Mouse (Mus musculus) neural tube, embryonic 15.5 days (tissue): Measurements from ENCODE around the gene Cst8. TPM values are rescaled to one million over a fixed set of nuclear protein-coding genes. Genes with fewer than 3 reads are reported as not detected.
A peak's percentile ranks its signal among the peaks of the same experiment; 100 is the strongest.

ENCODE experiments used
- ATAC-seq: fragments of 200-750 bp; cut with Nextera tagmentation; 2 replicates; pipeline ENCODE4 v1.8.0; 2017; ENCODE audit warnings: mild to moderate bottlenecking, moderate TSS enrichment, moderate library complexity; ENCODE audit not compliant: low FRiP score
- H3K27ac ChIP-seq: fragments of 300-500 bp; sonication (generic); replicated peaks from 2 replicates; pipeline ENCODE4 v1.5.1; 2015; ENCODE audit warnings: mild to moderate bottlenecking, inconsistent platforms
- H3K27me3 ChIP-seq: fragments of 300-500 bp; sonication (generic); replicated peaks from 2 replicates; pipeline ENCODE4 v1.6.1; 2015; ENCODE audit warnings: inconsistent platforms
- H3K36me3 ChIP-seq: fragments of 300-500 bp; sonication (generic); 2 replicates; pipeline ENCODE4 v1.6.1; 2015; ENCODE audit warnings: inconsistent platforms
- H3K4me1 ChIP-seq: fragments of 300-500 bp; sonication (generic); 2 replicates; pipeline ENCODE4 v1.6.1; 2015; ENCODE audit warnings: inconsistent platforms
- H3K4me2 ChIP-seq: fragments of 300-500 bp; sonication (generic); 2 replicates; pipeline ENCODE4 v1.6.1; 2015; ENCODE audit warnings: inconsistent platforms, mild to moderate bottlenecking, moderate library complexity
- H3K4me3 ChIP-seq: fragments of 300-500 bp; sonication (generic); replicated peaks from 2 replicates; pipeline ENCODE4 v1.5.1; 2015; ENCODE audit warnings: mild to moderate bottlenecking, inconsistent platforms
- H3K9ac ChIP-seq: fragments of 300-500 bp; sonication (generic); replicated peaks from 2 replicates; pipeline ENCODE4 v1.6.1; 2015; ENCODE audit warnings: mild to moderate bottlenecking, inconsistent platforms
- H3K9me3 ChIP-seq: fragments of 300-500 bp; sonication (generic); replicated peaks from 2 replicates; pipeline ENCODE4 v1.6.1; 2016; ENCODE audit warnings: inconsistent platforms
- WGBS: fragments of 180-500 bp; shearing (Covaris S2); methylation state at CpG from one replicate; pipeline ENCODE4 v1.1.7; 2015; ENCODE audit warnings: mixed read lengths; 5-methylcytosine and 5-hydroxymethylcytosine counted together
- polyA plus RNA-seq: library from polyadenylated mRNA; unstranded; fragments of >200 nt; fragmentation: Nextera tagmentation; extraction: Ambion mirVana; gene quantifications from 2 replicates; pipeline ENCODE4 v1.2.1, GENCODE M21; 2015

Gene Cst8
- polyA plus RNA-seq, 1 experiment from 2014 or later = not detected

DNA sequence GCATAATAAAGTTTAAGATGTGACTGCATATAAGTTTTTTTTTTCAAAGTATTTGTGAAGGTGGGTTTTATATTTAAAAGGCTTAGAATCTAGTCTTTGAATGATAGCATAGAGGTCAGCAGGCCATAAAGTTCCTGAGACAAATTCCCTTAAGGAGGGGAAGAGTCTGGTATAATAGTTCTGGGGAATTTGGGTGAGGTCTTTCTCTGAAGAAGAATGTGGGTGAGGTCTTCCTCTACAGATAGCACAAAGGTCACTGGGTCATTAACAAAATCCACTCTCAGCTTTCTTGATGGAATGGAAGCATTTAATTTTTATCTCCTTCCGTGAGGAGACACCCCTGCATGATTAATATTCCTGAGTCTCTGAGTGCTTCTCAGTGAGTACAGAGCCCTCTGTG, 27.4 kb downstream of the Cst8 start:
- ATAC-seq = no peak

DNA sequence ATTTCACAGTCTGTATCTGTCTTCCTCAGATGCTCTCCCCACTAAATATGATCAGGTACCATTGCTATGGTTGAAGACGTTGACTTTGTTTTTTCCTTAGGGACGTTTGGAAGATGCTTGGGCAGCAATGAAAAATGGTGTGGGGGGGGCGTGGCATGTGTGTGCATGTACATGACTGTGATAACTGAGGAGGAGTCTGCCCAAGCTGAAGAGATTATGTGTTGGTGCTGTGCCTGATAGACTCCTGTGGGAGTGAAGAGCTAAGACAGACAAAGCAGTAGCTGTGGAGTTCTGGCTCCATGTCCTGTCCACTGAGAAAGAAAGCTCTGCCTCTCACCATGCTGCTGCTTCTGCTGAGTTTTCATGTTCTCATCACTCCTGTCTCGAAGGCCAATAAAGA, 36.3 kb downstream of the Cst8 start, which contains the start of gene Cst9:
TSS of gene Cst9 (plus strand) at position 236 of the 400 bp plus-strand sequence.
- WGBS = 74% methylated on average over 4 of the region's 4 CpGs
- Histone ChIP-seq H3K9ac (no peak within 1 kb of the TSS), H3K4me2 (no peak within 1 kb of the TSS), H3K27ac (no peak within 1 kb of the TSS), H3K4me3 (no peak within 1 kb of the TSS), H3K27me3 (no peaks in the 10 kb centered on the region), H3K9me3 (no peaks in the 10 kb centered on the region), H3K4me1 (no peaks in the 10 kb centered on the region), H3K36me3 (no peaks in the 10 kb centered on the region)
- no peak for ATAC-seq

More for the DNA sequence above, 27.4 kb downstream of the Cst8 start:
- no peaks in the 10 kb centered on the region for H3K9me3 ChIP-seq
- no peaks in the 10 kb centered on the region for H3K4me1 ChIP-seq
- H3K27ac ChIP-seq = no peak overlapping the region
- no peak overlapping the region for H3K9ac ChIP-seq
- no peaks in the 10 kb centered on the region for H3K36me3 ChIP-seq
- H3K4me3 ChIP-seq = no peak overlapping the region
- no peaks in the 10 kb centered on the region for H3K27me3 ChIP-seq
- H3K4me2 ChIP-seq = no peak overlapping the region
- 81% methylated on average over 1 of the region's 1 CpGs for WGBS

DNA sequence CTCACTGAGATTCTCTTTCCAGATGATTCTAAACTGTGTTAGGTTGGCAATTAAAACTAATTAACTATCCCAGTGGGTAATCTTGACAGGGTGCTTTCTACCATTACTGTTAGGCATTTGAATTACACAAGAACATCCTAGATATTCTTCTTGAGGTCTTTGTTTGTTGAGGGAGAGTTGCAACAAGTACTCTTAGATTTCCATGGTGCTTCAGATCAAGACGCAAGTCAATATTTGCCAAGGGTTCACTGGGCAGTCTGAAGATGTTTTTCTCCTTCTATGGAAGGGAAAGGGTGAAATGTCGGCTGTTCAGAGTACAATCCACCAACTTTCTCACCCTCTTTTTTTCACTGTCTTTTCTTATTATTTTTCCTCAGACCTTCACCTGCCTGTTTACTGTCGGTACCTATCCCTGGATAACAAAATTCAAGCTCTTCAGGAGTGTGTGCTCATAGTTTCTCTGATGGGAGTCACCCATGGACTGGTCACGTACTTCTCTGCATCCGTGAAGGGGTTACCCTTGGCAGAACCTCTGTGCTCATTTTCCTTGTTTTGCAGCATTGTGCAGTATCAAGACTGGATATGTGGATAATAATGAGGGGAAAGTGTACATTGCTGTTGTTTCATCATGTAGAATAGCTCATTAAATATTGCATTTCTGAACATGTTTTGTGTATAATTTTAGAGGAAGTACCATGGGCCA, 39.6 kb downstream of the Cst8 start:
- no peaks in the 10 kb centered on the region for H3K9me3 ChIP-seq
- H3K36me3 ChIP-seq = no peaks in the 10 kb centered on the region
- WGBS = 92% methylated on average over 5 of the region's 5 CpGs
- H3K4me2 ChIP-seq = no peak overlapping the region
- no peaks in the 10 kb centered on the region for H3K4me1 ChIP-seq
- no peaks in the 10 kb centered on the region for H3K27me3 ChIP-seq
- H3K27ac ChIP-seq = no peak overlapping the region
- no peak overlapping the region for H3K4me3 ChIP-seq
- ATAC-seq = no peak
- H3K9ac ChIP-seq = no peak overlapping the region

DNA sequence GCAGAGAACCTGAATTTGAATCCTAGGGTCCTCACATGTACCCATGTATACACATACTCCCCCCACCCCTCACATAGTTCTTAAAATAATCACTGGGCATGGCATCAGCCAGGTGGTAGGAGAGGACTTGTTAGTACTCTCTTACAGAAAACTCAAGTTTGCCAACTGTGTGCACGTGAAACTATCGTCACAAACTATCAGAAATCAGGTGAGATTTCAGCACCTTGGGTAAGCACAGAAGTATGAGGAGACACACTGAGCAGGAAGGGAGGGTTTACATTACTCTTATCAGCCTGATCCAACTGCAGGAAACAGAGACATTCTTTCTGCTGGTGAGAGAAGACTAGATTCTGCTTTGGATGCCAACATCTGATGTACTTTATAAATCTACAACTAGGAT, 40.6 kb downstream of the Cst8 start:
- no peaks in the 10 kb centered on the region for H3K27me3 ChIP-seq
- H3K4me1 ChIP-seq = no peaks in the 10 kb centered on the region
- no peak for ATAC-seq
- H3K9me3 ChIP-seq = no peaks in the 10 kb centered on the region
- H3K9ac ChIP-seq = no peak overlapping the region
- no peaks in the 10 kb centered on the region for H3K36me3 ChIP-seq
- no peak overlapping the region for H3K4me3 ChIP-seq
- no peak overlapping the region for H3K4me2 ChIP-seq
- no peak overlapping the region for H3K27ac ChIP-seq
- 91% methylated on average over 2 of the region's 2 CpGs for WGBS

DNA sequence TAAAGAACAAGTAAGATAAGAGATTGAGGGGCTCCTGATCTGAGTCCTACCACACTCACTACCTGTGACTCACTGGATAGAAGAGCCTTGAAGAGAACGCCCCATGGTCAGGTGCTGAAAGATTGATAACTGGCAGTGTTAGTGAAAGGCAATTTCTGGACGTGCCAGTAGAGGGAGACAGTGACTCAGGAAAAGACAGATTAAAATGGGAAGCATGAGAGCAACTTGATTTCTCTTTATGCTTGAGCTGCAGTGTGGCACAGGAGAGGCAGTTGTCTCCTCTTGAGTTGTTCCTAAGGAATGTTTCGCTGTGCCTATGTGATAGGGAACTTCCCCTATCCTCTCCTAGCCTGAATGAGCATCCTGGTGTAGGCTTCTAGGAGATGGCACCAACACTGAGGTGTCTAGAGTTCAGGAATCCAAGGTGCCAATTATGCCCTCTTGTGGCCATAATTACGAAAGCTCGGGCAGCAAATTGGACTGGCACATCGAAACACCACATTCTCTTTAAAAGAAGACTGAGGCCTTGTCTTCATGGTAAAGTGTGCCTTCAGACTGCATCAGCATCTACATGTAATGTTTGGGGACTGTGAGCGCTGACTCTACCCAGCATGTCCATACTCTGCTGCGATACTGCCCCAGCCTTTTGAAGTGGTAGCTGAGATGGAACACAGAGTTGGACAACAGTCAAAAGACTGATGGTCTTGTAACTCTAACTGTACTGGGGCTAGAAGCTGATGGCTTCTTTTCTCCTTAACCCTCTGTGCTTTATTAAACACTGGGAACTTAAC, 52.7 kb downstream of the Cst8 start:
- 45% methylated on average over 8 of the region's 8 CpGs for WGBS
- Histone ChIP-seq H3K36me3 (no peaks in the 10 kb centered on the region), H3K27ac (no peak overlapping the region), H3K4me1 (no peaks in the 10 kb centered on the region), H3K4me2 (no peak overlapping the region; the same call in 1 of the 2 replicates), H3K4me3 (no peak overlapping the region), H3K9me3 (no peaks in the 10 kb centered on the region), H3K9ac (no peak overlapping the region), H3K27me3 (no peaks in the 10 kb centered on the region)
- peak; percentile 68; the same call in 1 of the 2 replicates for ATAC-seq

Other genes with a start within 250 kb of the Cst8 start
- 40.2 and 54.3 TPM in 2 replicates for gene Nxt1, start 126.2 kb upstream of the Cst8 start, polyA plus RNA-seq
- gene Gzf1, start 117.8 kb upstream of the Cst8 start, polyA plus RNA-seq = 13.8 and 15.7 TPM in 2 replicates
- gene Napb, start 66.3 kb upstream of the Cst8 start, polyA plus RNA-seq = 84.1 and 84.6 TPM in 2 replicates
- gene Cstl1, start 48.4 kb upstream of the Cst8 start, polyA plus RNA-seq = not detected in 2 replicates
- gene Cst11, start 27.3 kb upstream of the Cst8 start, polyA plus RNA-seq = not detected in 2 replicates
- gene 8030411F24Rik, start 16.8 kb upstream of the Cst8 start, polyA plus RNA-seq = not detected in 2 replicates
- not detected in 2 replicates for gene Cst12, start 9.4 kb upstream of the Cst8 start, polyA plus RNA-seq
- not detected in 2 replicates for gene Cst13, start 21.3 kb downstream of the Cst8 start, polyA plus RNA-seq
- gene Cst9, start 36.4 kb downstream of the Cst8 start, polyA plus RNA-seq = not detected in 2 replicates
- not detected in 2 replicates for gene 9230104L09Rik, start 66.3 kb downstream of the Cst8 start, polyA plus RNA-seq
- gene Cst3, start 76.9 kb downstream of the Cst8 start, polyA plus RNA-seq = 582 and 653 TPM in 2 replicates
- not detected in 2 replicates for gene Gm1330, start 204.5 kb downstream of the Cst8 start, polyA plus RNA-seq
- not detected in 2 replicates for gene Gm10750, start 218.5 kb downstream of the Cst8 start, polyA plus RNA-seq